Mouse (Mus musculus): ENCODE measurements around the gene Spaca4. TPM values are rescaled to one million over a fixed set of nuclear protein-coding genes. Genes with fewer than 3 reads are reported as not detected.

Spaca4 gene
- total and polyA plus RNA-seq, 3 experiments = 0.38 TPM; not detected in 2

DNA sequence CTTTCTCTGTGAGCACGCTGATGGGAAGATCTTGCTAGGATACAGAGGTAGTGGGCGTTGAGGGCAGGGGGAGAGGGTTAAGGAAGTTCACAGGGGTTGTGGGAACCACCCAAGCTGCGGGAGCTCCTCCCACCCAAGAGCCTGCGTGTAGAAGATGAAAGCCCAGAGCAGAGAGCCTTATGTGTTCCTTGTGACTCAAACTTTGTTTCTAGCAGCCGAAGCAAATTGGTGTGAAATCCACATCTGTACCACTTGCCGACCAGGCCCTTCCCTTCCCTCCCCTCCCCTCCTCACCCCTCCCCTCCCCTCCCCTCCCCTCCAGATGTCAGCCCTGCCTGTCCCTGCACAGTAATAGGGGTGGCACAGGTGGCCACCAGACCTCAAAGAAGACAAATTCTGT lies 30.5 kb downstream of the Spaca4 start:
- no peak overlapping the region for H3K9ac ChIP-seq (ENCODE audit: control insufficient read depth, low read depth, low read length, poor library complexity, severe bottlenecking)
- no peak for DNase-seq (ENCODE audit: low read depth, low spot score)

DNA sequence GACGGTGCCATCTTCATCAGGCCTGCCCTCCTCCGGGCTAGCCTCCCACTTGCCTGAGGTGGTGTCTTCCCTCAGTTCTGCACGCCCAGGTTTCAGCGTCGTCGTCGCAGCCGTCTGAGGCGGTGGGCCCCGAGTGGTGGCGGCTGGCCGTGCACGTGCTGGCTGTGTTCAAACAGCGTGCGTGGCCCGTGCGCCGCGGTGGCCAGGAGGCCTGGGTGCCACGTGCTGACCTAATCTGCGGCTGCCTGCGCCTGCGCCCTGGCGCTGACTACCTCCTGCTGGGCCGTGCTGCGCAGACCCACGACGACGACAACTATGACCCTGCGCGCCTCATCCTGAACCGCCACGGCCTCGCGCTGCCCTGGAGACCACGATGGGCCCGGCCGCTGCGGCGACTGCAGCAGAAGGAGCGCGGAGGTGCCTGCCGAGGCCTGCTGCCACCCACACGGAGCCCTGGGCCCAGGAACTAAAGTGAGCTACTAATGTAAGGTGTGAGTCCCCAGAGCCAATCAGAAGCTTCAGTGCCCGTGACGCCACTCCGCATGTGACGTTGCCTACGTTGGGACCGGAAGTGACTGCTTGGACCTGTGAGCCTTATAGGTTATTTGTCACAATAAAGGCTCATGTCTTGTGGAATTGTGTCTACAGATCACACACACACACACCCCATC lies 31.6 kb downstream of the Spaca4 start, which contains the start of gene Sec1:
Sec1 (minus strand) TSS at position 482 of the 671 bp plus-strand sequence.
- no peaks in the 10 kb centered on the region for H3K36me3 ChIP-seq (ENCODE audit: control insufficient read depth in 1 of 2, insufficient read depth in 2 of 2, low read length in 2 of 2)
- no peaks in the 10 kb centered on the region; a peak in 1 of 4 replicates for H3K4me1 ChIP-seq (ENCODE audit: control insufficient read depth in 1 of 2, insufficient read depth in 2 of 2, low read length in 2 of 2)
- H3K9me3 ChIP-seq (replicated peaks; ENCODE audit: insufficient read depth, low read length) = no peaks in the 10 kb centered on the region
- H3K9ac ChIP-seq (ENCODE audit: control insufficient read depth, low read depth, low read length, poor library complexity, severe bottlenecking) = no peak within 1 kb of the TSS
- TF ChIP-seq UBTF (IDR thresholded peaks at IDR 0.05; ENCODE audit: borderline replicate concordance, insufficient read depth, low read depth, low read length) = no peak
- no peak for TF ChIP-seq JUND (IDR thresholded peaks at IDR 0.05; ENCODE audit: low read depth, low read length)
- no peak for TF ChIP-seq ETS1 (IDR thresholded peaks at IDR 0.05; ENCODE audit: low read depth, low read length)
- no peak for TF ChIP-seq SIN3A (IDR thresholded peaks at IDR 0.05; ENCODE audit: low read length)
- TF ChIP-seq RCOR1 (IDR thresholded peaks at IDR 0.05; ENCODE audit: low read depth, low read length) = no peak
- TF ChIP-seq BHLHE40 (IDR thresholded peaks at IDR 0.05; ENCODE audit: borderline replicate concordance, low read depth, low read length) = no peak
- H3K4me3 ChIP-seq (ENCODE audit: control insufficient read depth in 1 of 2, insufficient read depth in 1 of 2, low read depth in 2 of 2, low read length in 2 of 2) = no peak within 1 kb of the TSS
- H3K27me3 ChIP-seq (ENCODE audit: control insufficient read depth in 1 of 2, insufficient read depth in 2 of 2, low read length in 2 of 2) = peaks cover 1 to 6% of the 10 kb centered on the region in 2 experiments; a peak in 3 of 4 replicates
- H3K79me2 ChIP-seq (ENCODE audit: control insufficient read depth, insufficient read depth, low read length, poor library complexity) = no peaks in the 10 kb centered on the region
- H3K27ac ChIP-seq (ENCODE audit: control insufficient read depth, low read depth, low read length) = no peak within 1 kb of the TSS
- no peak for DNase-seq (ENCODE audit: low read depth, low spot score)

More for the DNA sequence above, 30.5 kb downstream of the Spaca4 start:
- Histone ChIP-seq H3K36me3 (ENCODE audit: control insufficient read depth in 1 of 2, insufficient read depth in 2 of 2, low read length in 2 of 2) (no peaks in the 10 kb centered on the region), H3K27me3 (ENCODE audit: control insufficient read depth in 1 of 2, insufficient read depth in 2 of 2, low read length in 2 of 2) (peaks cover 0 to 8% of the 10 kb centered on the region in 2 experiments; a peak in 3 of 4 replicates), H3K27ac (ENCODE audit: control insufficient read depth, low read depth, low read length) (no peak overlapping the region), H3K79me2 (ENCODE audit: control insufficient read depth, insufficient read depth, low read length, poor library complexity) (no peaks in the 10 kb centered on the region), H3K4me3 (ENCODE audit: control insufficient read depth in 1 of 2, insufficient read depth in 1 of 2, low read depth in 2 of 2, low read length in 2 of 2) (no peak overlapping the region), H3K9me3 (replicated peaks; ENCODE audit: insufficient read depth, low read length) (no peaks in the 10 kb centered on the region), H3K4me1 (ENCODE audit: control insufficient read depth in 1 of 2, insufficient read depth in 2 of 2, low read length in 2 of 2) (peaks cover 0 to under 1% of the 10 kb centered on the region in 2 experiments; a peak in 2 of 4 replicates)
- TF ChIP-seq CHD2 (IDR thresholded peaks at IDR 0.05; ENCODE audit: low read length) = no peak
- no peak for TF ChIP-seq MXI1 (IDR thresholded peaks at IDR 0.05; ENCODE audit: low read depth, low read length)

DNA sequence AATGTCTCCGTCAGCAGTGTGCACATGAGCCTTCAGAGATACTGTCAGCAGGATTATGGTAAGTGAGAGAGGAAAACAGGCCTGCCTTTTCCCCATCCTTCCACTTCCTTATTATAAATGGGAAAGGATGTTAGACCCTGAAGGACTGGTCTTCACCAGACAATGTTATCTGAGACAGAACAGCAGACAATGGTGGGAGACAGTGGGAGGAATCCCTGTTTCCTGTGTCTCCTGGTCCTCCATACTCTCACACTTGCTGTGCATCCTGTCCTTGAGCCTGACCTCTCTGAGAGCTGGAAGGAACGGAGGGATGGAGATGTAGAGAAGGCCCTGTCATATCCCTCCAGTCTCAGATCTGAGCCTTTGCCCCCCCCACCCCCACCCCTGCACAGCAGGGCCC lies 33.2 kb downstream of the Spaca4 start:
- no peaks in the 10 kb centered on the region for H3K9me3 ChIP-seq (replicated peaks; ENCODE audit: insufficient read depth, low read length)
- DNase-seq (ENCODE audit: low read depth, low spot score) = no peak
- TF ChIP-seq MYC (IDR thresholded peaks at IDR 0.05; ENCODE audit: low read depth, low read length) (no peak), USF2 (IDR thresholded peaks at IDR 0.05; ENCODE audit: borderline replicate concordance in 1 of 2, insufficient read depth in 1 of 2, low read depth in 1 of 2, low read length in 2 of 2) (no peak)
- H3K36me3 ChIP-seq (ENCODE audit: control insufficient read depth in 1 of 2, insufficient read depth in 2 of 2, low read length in 2 of 2) = no peaks in the 10 kb centered on the region
- no peaks in the 10 kb centered on the region for H3K79me2 ChIP-seq (ENCODE audit: control insufficient read depth, insufficient read depth, low read length, poor library complexity)
- H3K4me1 ChIP-seq (ENCODE audit: control insufficient read depth in 1 of 2, insufficient read depth in 2 of 2, low read length in 2 of 2) = no peaks in the 10 kb centered on the region; a peak in 1 of 4 replicates
- no peak overlapping the region for H3K27ac ChIP-seq (ENCODE audit: control insufficient read depth, low read depth, low read length)
- no peak overlapping the region for H3K4me3 ChIP-seq (ENCODE audit: control insufficient read depth in 1 of 2, insufficient read depth in 1 of 2, low read depth in 2 of 2, low read length in 2 of 2)
- peaks cover 1 to 5% of the 10 kb centered on the region in 2 experiments; a peak in 2 of 4 replicates for H3K27me3 ChIP-seq (ENCODE audit: control insufficient read depth in 1 of 2, insufficient read depth in 2 of 2, low read length in 2 of 2)
- no peak overlapping the region for H3K9ac ChIP-seq (ENCODE audit: control insufficient read depth, low read depth, low read length, poor library complexity, severe bottlenecking)

All from MEL (cell line).